In the genomic region with DNA sequence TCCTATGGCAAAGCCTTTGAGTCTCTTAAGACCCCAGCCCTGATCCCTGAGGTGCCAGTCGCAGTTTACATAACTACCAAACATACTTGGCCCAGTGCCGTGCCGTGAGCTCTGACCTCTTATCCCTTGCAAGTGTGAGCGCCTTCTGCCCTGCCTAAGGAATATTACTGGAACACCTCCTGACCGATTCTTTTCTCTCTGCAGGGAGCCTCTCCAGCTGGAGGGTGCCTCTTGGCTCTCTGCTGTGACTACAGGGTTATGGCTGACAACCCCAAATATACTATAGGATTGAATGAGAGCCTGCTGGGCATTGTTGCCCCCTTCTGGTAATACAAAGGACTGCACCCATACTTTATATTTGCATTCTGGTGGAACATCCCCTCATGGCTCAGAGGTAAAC, we compare ENCODE assay signal across 8 mouse cellular contexts. TPM values are rescaled to one million over a fixed set of nuclear protein-coding genes. Genes with fewer than 3 reads are reported as not detected.
DNase-seq lines count a peak whose midpoint lies in the region; ATAC-seq lines count a peak whose summit lies in the region.

No protein-coding gene starts in this region.

- no peak overlapping the region for H3K9ac ChIP-seq in hindbrain, embryonic 13.5 days
- no peak overlapping the region for H3K9ac ChIP-seq in liver, embryonic 13.5 days

- no peak overlapping the region for H3K4me2 ChIP-seq in hindbrain, embryonic 13.5 days
- no peak overlapping the region for H3K4me2 ChIP-seq in liver, embryonic 13.5 days

- H3K9me3 ChIP-seq in hindbrain, embryonic 13.5 days: no peaks in the 10 kb centered on the region
- no peaks in the 10 kb centered on the region for H3K9me3 ChIP-seq in liver, embryonic 13.5 days (replicated peaks)

- 68% methylated on average over 5 of the region's 5 CpGs for WGBS in hindbrain, embryonic 13.5 days
- WGBS in liver, embryonic 13.5 days (ENCODE audit: insufficient replicate concordance): 81% methylated on average over 5 of the region's 5 CpGs

- H3K4me1 ChIP-seq in hindbrain, embryonic 13.5 days (replicated peaks): no peaks in the 10 kb centered on the region
- H3K4me1 ChIP-seq in liver, embryonic 13.5 days (replicated peaks): no peaks in the 10 kb centered on the region

- H3K4me3 ChIP-seq in hindbrain, embryonic 13.5 days: no peak overlapping the region
- no peak overlapping the region for H3K4me3 ChIP-seq in liver, embryonic 13.5 days (replicated peaks)

- peak; percentile 82 for ATAC-seq in CD4-positive, CD25-positive, alpha-beta regulatory T cell, adult 4 months
- 0 out of 2 replicates have a peak, but pooled peaks have one; percentile 34 for ATAC-seq in hindbrain, embryonic 13.5 days (ENCODE audit: low FRiP score)
- peak; percentile 47 for ATAC-seq in liver, embryonic 13.5 days (ENCODE audit: low read depth)
- ATAC-seq in neutrophil, adult 5-6 weeks (ENCODE audit: extremely low read depth, insufficient number of reproducible peaks, low FRiP score, poor library complexity, severe bottlenecking): peak; percentile 79

- peak; percentile 50 for DNase-seq in cerebellum, adult 11 months
- no peak for DNase-seq in cerebellum, postnatal 4 days (ENCODE audit: low spot score in 2 of 2)
- peak; percentile 57 to 73 for DNase-seq in cerebellum, postnatal 10 days
- DNase-seq in liver, embryonic 13.5 days: peak; percentile 35
- DNase-seq in ovary, postnatal 10 days (ENCODE audit: low spot score): no peak

- peaks cover 63% of the 10 kb centered on the region for H3K36me3 ChIP-seq in hindbrain, embryonic 13.5 days
- peaks cover 72% of the 10 kb centered on the region for H3K36me3 ChIP-seq in liver, embryonic 13.5 days

- no peaks in the 10 kb centered on the region for H3K27me3 ChIP-seq in hindbrain, embryonic 13.5 days
- no peaks in the 10 kb centered on the region for H3K27me3 ChIP-seq in liver, embryonic 13.5 days

- H3K27ac ChIP-seq in hindbrain, embryonic 13.5 days: no peak overlapping the region
- no peak overlapping the region for H3K27ac ChIP-seq in liver, embryonic 13.5 days

RNA-seq across cellular contexts. Expression of gene Dnase1l2, which starts 5.9 kb away (rescaled TPM):
- 1 to 10 TPM; 7.4 to 8.3 TPM for polyA plus RNA-seq in CD4-positive, CD25-positive, alpha-beta regulatory T cell, adult 4 months (2017; shearing (Covaris generic))
- 5.1 and 6.0 TPM in 2 replicates for polyA plus RNA-seq in hindbrain, embryonic 13.5 days (2015; fragmentation: Nextera tagmentation; extraction: Ambion mirVana)
- 0.33 and 0.68 TPM in 2 replicates for polyA plus RNA-seq in liver, embryonic 13.5 days (2015; fragmentation: Nextera tagmentation; extraction: Ambion mirVana)
- 5.6 and 9.1 TPM in 2 replicates for total RNA-seq in neutrophil, adult 5-6 weeks (2017)

RNA-seq across cellular contexts. Expression of gene Eci1, which starts 10.6 kb away (rescaled TPM):
- polyA plus RNA-seq in CD4-positive, CD25-positive, alpha-beta regulatory T cell, adult 4 months (2017; shearing (Covaris generic)): 10 to 100 TPM; 50.3 to 57.7 TPM
- polyA plus RNA-seq in hindbrain, embryonic 13.5 days (2015; fragmentation: Nextera tagmentation; extraction: Ambion mirVana): 47.4 and 55.6 TPM in 2 replicates
- 94.4 and 95.3 TPM in 2 replicates for polyA plus RNA-seq in liver, embryonic 13.5 days (2015; fragmentation: Nextera tagmentation; extraction: Ambion mirVana)
- 17.2 and 23.1 TPM in 2 replicates for total RNA-seq in neutrophil, adult 5-6 weeks (2017)

RNA-seq across cellular contexts. Expression of gene Rnps1, which starts 22.7 kb away (rescaled TPM):
- polyA plus RNA-seq in CD4-positive, CD25-positive, alpha-beta regulatory T cell, adult 4 months (2017; shearing (Covaris generic)): 100 to 1,000 TPM; 127 to 181 TPM
- 328 and 342 TPM in 2 replicates for polyA plus RNA-seq in hindbrain, embryonic 13.5 days (2015; fragmentation: Nextera tagmentation; extraction: Ambion mirVana)
- 151 and 173 TPM in 2 replicates for polyA plus RNA-seq in liver, embryonic 13.5 days (2015; fragmentation: Nextera tagmentation; extraction: Ambion mirVana)
- 98.5 and 117 TPM in 2 replicates for total RNA-seq in neutrophil, adult 5-6 weeks (2017)

RNA-seq across cellular contexts. Expression of gene E4f1, which starts 33.1 kb away (rescaled TPM):
- 10 to 100 TPM; 34.3 to 62.8 TPM for polyA plus RNA-seq in CD4-positive, CD25-positive, alpha-beta regulatory T cell, adult 4 months (2017; shearing (Covaris generic))
- 41.9 and 43.5 TPM in 2 replicates for polyA plus RNA-seq in hindbrain, embryonic 13.5 days (2015; fragmentation: Nextera tagmentation; extraction: Ambion mirVana)
- polyA plus RNA-seq in liver, embryonic 13.5 days (2015; fragmentation: Nextera tagmentation; extraction: Ambion mirVana): 11.7 and 13.0 TPM in 2 replicates
- total RNA-seq in neutrophil, adult 5-6 weeks (2017): 61.6 and 65.3 TPM in 2 replicates

RNA-seq across cellular contexts. Expression of gene Pgp, which starts 33.2 kb away (rescaled TPM):
- 1 to 10 TPM; 4.1 to 5.3 TPM for polyA plus RNA-seq in CD4-positive, CD25-positive, alpha-beta regulatory T cell, adult 4 months (2017; shearing (Covaris generic))
- polyA plus RNA-seq in hindbrain, embryonic 13.5 days (2015; fragmentation: Nextera tagmentation; extraction: Ambion mirVana): 55.4 and 56.9 TPM in 2 replicates
- polyA plus RNA-seq in liver, embryonic 13.5 days (2015; fragmentation: Nextera tagmentation; extraction: Ambion mirVana): 84.0 and 86.7 TPM in 2 replicates
- 8.7 and 8.8 TPM in 2 replicates for total RNA-seq in neutrophil, adult 5-6 weeks (2017)

Comparison
In these comparisons a context has a peak if more than half of its experiments do, and no peak if none do; other contexts are left out.
1. DNase-seq: peak in cerebellum, adult 11 months (single experiment), cerebellum, postnatal 10 days (2 of 2) and liver, embryonic 13.5 days (single experiment); none in cerebellum, postnatal 4 days (0 of 2) and ovary, postnatal 10 days (single experiment).
2. Peak in every context shown above with its lines, with median percentiles within 50 percentile points of each other: ATAC-seq.